Mouse (Mus musculus) thymus, adult 2 months (tissue): ENCODE data around the gene Gfi1b.

Experiments used
- CTCF ChIP-seq: fragments of 200-500 bp; IDR thresholded peaks from 2 replicates; pipeline ENCODE4 v1.5.1; 2012; ENCODE audit warnings: mild to moderate bottlenecking, control low read depth, low read length, moderate library complexity, borderline replicate concordance; ENCODE audit not compliant: control insufficient read depth, poor library complexity, insufficient read depth; ENCODE audit errors: extremely low read depth
- POLR2A ChIP-seq: fragments of 200-500 bp; IDR thresholded peaks from 2 replicates; pipeline ENCODE4 v1.6.1; 2012; ENCODE audit warnings: mild to moderate bottlenecking, low read length, control low read depth, moderate library complexity; ENCODE audit not compliant: control insufficient read depth, poor library complexity, insufficient read depth; ENCODE audit errors: extremely low read depth

GRCm38 (mm10) chr2:28611407-28611787 lies 10.4 kb downstream of the Gfi1b start:
- TF ChIP-seq CTCF (no peak), POLR2A (no peak)
